Mouse (Mus musculus) adipocyte (in vitro differentiated cells): ENCODE measurements at regions not wholly inside any gene's neighbourhood (a gene's known extent, or its start where the extent isn't known, plus 50 kb on each side); places are given as distances from the start of the nearest gene placed in this dataset.
"Not testable (repeated sequence)": the region's sequence is repeated elsewhere in the genome, so short reads cannot be mapped to it uniquely, and the experiment has no call there.

Experiments
- DNase-seq: peaks from one replicate; pipeline ENCODE4 v3.0.0-alpha.2; 2016; ENCODE audit warnings: low spot score

- no peak for DNase-seq
Observed at GRCm38 (mm10) chrX:103250961-103251360, 64.5 kb upstream of the Nap1l2 start.

GRCm38 (mm10) chrX:103251478-103251877 is 65.0 kb upstream of the Nap1l2 start:
- DNase-seq = not testable (repeated sequence)

DNA sequence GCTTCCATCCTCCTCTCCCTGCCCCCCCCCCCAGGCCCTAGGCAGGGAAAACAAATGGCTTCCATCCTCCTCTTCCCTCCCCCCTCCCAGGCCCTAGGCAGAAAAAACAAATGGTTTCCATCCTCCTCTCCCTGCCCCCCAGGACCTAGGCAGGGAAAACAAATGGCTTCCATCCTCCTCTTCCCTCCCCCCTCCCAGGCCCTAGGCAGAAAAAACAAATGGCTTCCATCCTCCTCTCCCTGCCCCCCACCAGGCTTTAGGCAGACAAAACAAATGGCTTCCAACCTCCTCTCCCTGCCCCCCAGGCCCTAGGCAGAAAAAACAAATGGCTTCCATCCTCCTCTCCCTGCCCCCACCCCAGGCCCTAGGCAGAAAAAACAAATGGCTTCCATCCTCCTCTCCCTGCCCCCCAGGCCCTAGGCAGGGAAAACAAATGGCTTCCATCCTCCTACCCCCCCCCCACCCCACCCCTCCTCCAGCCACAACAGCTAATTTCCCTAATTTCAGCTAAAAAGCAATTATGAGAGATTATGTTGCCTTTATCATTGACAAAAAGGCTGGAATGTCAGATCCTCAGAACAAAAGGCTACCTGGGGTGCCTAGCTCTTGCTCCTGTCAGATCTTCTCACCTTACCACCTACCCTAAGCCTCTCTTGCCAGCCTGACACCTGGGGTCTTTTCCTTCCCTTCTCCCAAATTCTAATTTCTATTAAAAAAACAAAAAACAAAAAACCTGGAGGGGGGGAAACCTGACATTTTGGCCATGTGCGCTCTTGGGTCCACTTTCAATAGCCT is 65.8 kb upstream of the Nap1l2 start:
- DNase-seq = not testable (repeated sequence)

GRCm38 (mm10) chrX:103252881-103253280 is 66.4 kb upstream of the Nap1l2 start:
- no peak for DNase-seq

DNA sequence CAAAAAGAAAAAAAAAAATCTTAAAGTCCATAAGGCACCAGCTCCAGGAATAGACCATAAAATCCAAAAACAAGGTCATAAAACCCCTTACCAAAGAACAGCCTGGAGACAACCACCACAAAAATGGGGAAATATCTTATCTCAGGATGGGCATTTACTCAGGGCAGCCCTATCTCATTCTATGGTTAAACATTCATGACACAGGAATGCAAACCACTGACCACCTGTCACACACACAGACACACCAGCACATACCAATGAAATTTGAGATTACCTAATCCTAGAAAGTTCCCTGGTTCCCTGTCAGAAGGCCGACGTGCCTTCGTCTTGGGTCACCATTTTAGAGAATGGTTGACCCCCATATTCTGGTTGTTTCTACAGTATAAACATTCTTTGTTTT is 66.3 kb upstream of the Cdx4 start:
- DNase-seq = no peak

DNA sequence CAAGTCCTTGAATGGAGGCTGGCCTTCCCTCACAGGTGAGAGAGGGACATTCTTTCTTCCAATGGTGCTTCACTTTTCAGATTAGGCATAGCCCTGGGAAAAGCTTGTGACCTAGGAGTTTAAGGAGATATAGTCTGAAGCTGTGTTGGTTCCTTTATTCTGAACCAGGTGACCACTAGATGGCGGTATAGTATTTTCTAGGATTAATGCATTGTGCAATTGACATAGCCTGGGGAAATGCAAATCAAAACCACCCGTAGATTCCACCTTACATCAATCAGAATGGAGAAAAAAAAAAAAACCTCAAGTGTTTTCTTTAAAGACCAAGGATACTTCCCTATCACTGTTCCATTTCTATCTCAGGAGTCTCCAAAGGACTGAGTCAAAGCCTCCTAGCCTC is 61.3 kb upstream of the Cdx4 start:
- peak; percentile 67 for DNase-seq
